Mouse (Mus musculus) forebrain, embryonic 15.5 days (tissue): ENCODE results near the gene Myom1. TPM values are rescaled to one million over a fixed set of nuclear protein-coding genes. Genes with fewer than 3 reads are reported as not detected.

Source experiments
- ATAC-seq: fragments of 200-750 bp; cut with Nextera tagmentation; replicated peaks from 2 replicates; pipeline ENCODE4 v1.8.0; 2017; ENCODE audit warnings: mild to moderate bottlenecking, moderate TSS enrichment, moderate library complexity
- H3K27ac ChIP-seq: fragments of 300-500 bp; sonication (generic); replicated peaks from 2 replicates; pipeline ENCODE4 v1.5.1; 2015; ENCODE audit warnings: mild to moderate bottlenecking, inconsistent platforms
- H3K27me3 ChIP-seq: fragments of 300-500 bp; sonication (generic); 2 replicates; pipeline ENCODE4 v1.6.1; 2015; ENCODE audit warnings: inconsistent platforms
- H3K36me3 ChIP-seq: fragments of 300-500 bp; sonication (generic); 2 replicates; pipeline ENCODE4 v1.6.1; 2015; ENCODE audit warnings: mild to moderate bottlenecking, inconsistent platforms
- H3K4me1 ChIP-seq: fragments of 300-500 bp; sonication (generic); 2 replicates; pipeline ENCODE4 v1.6.1; 2015; ENCODE audit warnings: inconsistent platforms
- H3K4me2 ChIP-seq: fragments of 300-500 bp; sonication (generic); replicated peaks from 2 replicates; pipeline ENCODE4 v1.6.1; 2015; ENCODE audit warnings: mild to moderate bottlenecking, inconsistent platforms
- H3K4me3 ChIP-seq: fragments of 300-500 bp; sonication (generic); 2 replicates; pipeline ENCODE4 v1.5.1; 2015; ENCODE audit warnings: mild to moderate bottlenecking, inconsistent platforms
- H3K9ac ChIP-seq: fragments of 300-500 bp; sonication (generic); replicated peaks from 2 replicates; pipeline ENCODE4 v1.6.1; 2015; ENCODE audit warnings: mild to moderate bottlenecking, inconsistent platforms
- H3K9me3 ChIP-seq: fragments of 300-500 bp; sonication (generic); 2 replicates; pipeline ENCODE4 v1.6.1; 2016; ENCODE audit warnings: inconsistent platforms
- WGBS: fragments of 180-500 bp; shearing (Covaris S2); methylation state at CpG from one replicate; pipeline ENCODE4 v1.1.7; 2015; ENCODE audit warnings: mixed read lengths; 5-methylcytosine and 5-hydroxymethylcytosine counted together
- polyA plus RNA-seq: library from polyadenylated mRNA; unstranded; fragments of >200 nt; fragmentation: Nextera tagmentation; extraction: Ambion mirVana; gene quantifications from 2 replicates; pipeline ENCODE4 v1.2.1, GENCODE M21; 2015

Gene Myom1
- polyA plus RNA-seq, 1 experiment from 2014 or later: 1.7 TPM

DNA sequence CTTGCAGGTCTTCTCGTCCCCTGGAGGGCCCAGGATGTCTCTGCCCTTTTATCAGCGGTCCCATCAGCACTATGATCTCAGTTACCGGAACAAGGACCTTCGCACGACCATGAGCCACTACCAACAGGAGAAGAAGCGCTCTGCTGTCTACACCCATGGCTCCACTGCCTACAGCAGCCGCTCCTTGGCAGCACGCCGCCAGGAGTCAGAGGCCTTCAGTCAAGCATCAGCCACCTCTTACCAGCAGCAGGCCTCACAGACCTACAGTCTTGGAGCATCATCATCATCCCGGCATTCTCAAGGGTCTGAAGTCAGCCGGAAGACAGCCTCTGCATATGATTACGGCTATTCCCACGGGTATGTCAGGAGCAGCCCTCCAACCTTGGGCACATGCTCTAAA is 20.4 kb downstream of the Myom1 start:
- WGBS: 88% methylated on average over 13 of the region's 13 CpGs
- H3K27me3 ChIP-seq: no peaks in the 10 kb centered on the region
- H3K4me1 ChIP-seq: no peaks in the 10 kb centered on the region
- H3K9me3 ChIP-seq: no peaks in the 10 kb centered on the region
- H3K4me3 ChIP-seq: no peak overlapping the region
- H3K27ac ChIP-seq: no peak overlapping the region
- no peak overlapping the region for H3K9ac ChIP-seq
- no peaks in the 10 kb centered on the region for H3K36me3 ChIP-seq
- no peak overlapping the region for H3K4me2 ChIP-seq
- no peak for ATAC-seq

GRCm38 (mm10) chr17:71024071-71024470 is 21.6 kb downstream of the Myom1 start:
- Histone ChIP-seq H3K27ac (no peak overlapping the region), H3K9ac (no peak overlapping the region), H3K27me3 (no peaks in the 10 kb centered on the region), H3K4me2 (no peak overlapping the region), H3K4me3 (no peak overlapping the region), H3K9me3 (no peaks in the 10 kb centered on the region), H3K36me3 (no peaks in the 10 kb centered on the region), H3K4me1 (no peaks in the 10 kb centered on the region)
- no peak for ATAC-seq
- WGBS: 96% methylated on average over 10 of the region's 10 CpGs

GRCm38 (mm10) chr17:71025922-71026321 is 23.5 kb downstream of the Myom1 start:
- H3K9ac ChIP-seq: no peak overlapping the region
- no peaks in the 10 kb centered on the region for H3K27me3 ChIP-seq
- no peak overlapping the region for H3K27ac ChIP-seq
- H3K9me3 ChIP-seq: no peaks in the 10 kb centered on the region
- H3K4me1 ChIP-seq: no peaks in the 10 kb centered on the region
- H3K4me2 ChIP-seq: no peak overlapping the region
- H3K36me3 ChIP-seq: no peaks in the 10 kb centered on the region
- ATAC-seq: no peak
- 75% methylated on average over 8 of the region's 8 CpGs for WGBS
- H3K4me3 ChIP-seq: no peak overlapping the region

DNA sequence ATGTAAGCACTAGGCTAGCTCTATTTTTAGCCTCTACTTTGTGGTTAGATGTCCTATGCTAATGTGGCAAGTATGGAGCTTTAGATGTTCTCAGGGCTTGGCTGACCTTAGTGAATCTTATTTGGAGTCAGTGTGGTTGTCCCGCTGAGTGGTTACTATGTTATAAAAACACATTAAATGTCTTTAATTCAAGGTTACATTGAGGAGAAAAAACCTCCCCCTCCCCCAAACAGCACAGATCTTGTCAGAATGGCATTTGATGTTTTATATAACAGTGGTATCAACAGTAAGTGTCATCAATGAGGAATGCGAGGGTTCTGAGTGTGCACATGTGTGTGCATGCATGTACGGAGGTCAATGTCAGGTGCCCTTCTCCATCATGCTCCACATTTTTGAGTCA is 24.8 kb downstream of the Myom1 start:
- Histone ChIP-seq H3K9me3 (no peaks in the 10 kb centered on the region), H3K9ac (no peak overlapping the region), H3K27ac (no peak overlapping the region), H3K4me1 (no peaks in the 10 kb centered on the region), H3K4me2 (no peak overlapping the region), H3K27me3 (no peaks in the 10 kb centered on the region), H3K4me3 (no peak overlapping the region), H3K36me3 (no peaks in the 10 kb centered on the region)
- ATAC-seq: no peak
- WGBS: 95% methylated on average over 3 of the region's 3 CpGs

DNA sequence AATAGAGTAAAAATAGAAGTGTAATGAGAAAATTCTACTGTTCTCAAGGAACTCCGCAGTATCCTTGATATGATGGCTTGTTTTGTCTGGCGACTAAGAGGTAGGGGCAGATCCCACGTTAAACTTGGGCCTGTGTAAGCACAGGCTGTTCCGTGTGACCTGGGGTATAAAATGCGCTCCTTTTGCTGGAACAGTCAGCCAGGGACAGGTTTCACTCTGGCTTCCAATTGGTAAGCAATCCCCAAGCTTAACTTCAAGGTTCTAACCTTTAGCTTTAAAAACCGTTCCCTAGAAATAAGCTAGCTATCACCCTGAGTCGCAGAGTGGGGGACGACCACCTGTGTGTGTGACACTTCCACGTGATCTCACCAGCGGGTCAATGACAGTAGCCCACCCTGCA is 30.3 kb downstream of the Myom1 start:
- Histone ChIP-seq H3K4me3 (no peak overlapping the region), H3K27ac (no peak overlapping the region), H3K4me1 (no peaks in the 10 kb centered on the region), H3K9ac (no peak overlapping the region), H3K36me3 (no peaks in the 10 kb centered on the region), H3K9me3 (no peaks in the 10 kb centered on the region), H3K27me3 (no peaks in the 10 kb centered on the region), H3K4me2 (no peak overlapping the region)
- WGBS: 86% methylated on average over 10 of the region's 10 CpGs
- ATAC-seq: no peak

- 74% methylated on average over 5 of the region's 5 CpGs for WGBS
- Histone ChIP-seq H3K27ac (no peak overlapping the region), H3K9me3 (no peaks in the 10 kb centered on the region), H3K27me3 (no peaks in the 10 kb centered on the region), H3K9ac (no peak overlapping the region), H3K4me3 (no peak overlapping the region), H3K36me3 (no peaks in the 10 kb centered on the region), H3K4me2 (no peak overlapping the region), H3K4me1 (peaks cover under 1% of the 10 kb centered on the region; the same call in 1 of the 2 replicates)
- no peak for ATAC-seq
Observed at GRCm38 (mm10) chr17:71034472-71034871, 32.0 kb downstream of the Myom1 start.

- peaks cover 8% of the 10 kb centered on the region for H3K4me1 ChIP-seq
- H3K9me3 ChIP-seq: no peaks in the 10 kb centered on the region
- no peak overlapping the region for H3K4me2 ChIP-seq
- no peak overlapping the region for H3K9ac ChIP-seq
- no peak overlapping the region for H3K4me3 ChIP-seq
- H3K36me3 ChIP-seq: no peaks in the 10 kb centered on the region
- ATAC-seq: no peak
- no peaks in the 10 kb centered on the region for H3K27me3 ChIP-seq
- WGBS: 89% methylated on average over 7 of the region's 7 CpGs
- no peak overlapping the region for H3K27ac ChIP-seq
Observed at GRCm38 (mm10) chr17:71037188-71037587, 34.8 kb downstream of the Myom1 start.

GRCm38 (mm10) chr17:71038812-71039211 is 36.4 kb downstream of the Myom1 start:
- Histone ChIP-seq H3K36me3 (no peaks in the 10 kb centered on the region), H3K4me1 (peaks cover 8% of the 10 kb centered on the region), H3K4me3 (no peak overlapping the region), H3K9me3 (no peaks in the 10 kb centered on the region), H3K27ac (no peak overlapping the region), H3K4me2 (no peak overlapping the region), H3K27me3 (no peaks in the 10 kb centered on the region), H3K9ac (no peak overlapping the region)
- no peak for ATAC-seq
- 88% methylated on average over 5 of the region's 5 CpGs for WGBS

DNA sequence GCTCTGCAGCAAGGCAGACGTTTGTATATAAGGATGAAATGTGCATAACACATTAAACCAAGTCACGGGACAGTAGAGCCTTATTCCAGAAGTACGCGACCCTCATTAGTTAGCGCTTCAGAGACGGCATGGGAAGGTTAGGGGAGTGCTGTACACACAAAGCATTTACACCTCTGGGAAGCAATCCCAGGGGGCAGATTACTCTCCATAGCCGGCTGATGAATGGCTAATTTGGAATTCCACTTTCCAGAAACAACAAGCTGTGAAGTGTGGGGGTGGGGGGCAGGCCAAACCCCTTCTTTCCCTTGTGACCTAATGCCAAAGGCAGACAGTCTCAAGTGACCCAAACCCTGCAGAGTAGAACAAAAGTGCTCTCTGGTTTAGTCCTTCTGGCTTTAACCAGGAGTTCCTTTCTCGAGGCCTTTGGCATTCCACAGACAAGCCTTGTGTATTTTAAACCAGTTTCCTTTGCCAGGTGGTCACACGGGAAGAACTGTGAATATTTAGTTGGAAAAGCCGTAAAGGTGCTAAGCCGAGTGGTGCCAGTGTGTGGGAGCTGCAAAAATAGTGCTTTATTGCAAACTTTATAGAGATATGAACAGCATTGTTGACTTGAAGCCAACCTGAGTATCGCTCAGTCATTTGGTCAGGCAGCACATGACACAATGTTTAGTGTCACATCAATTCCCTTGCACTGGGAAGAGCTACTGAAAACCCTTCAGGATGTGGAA is 37.6 kb downstream of the Myom1 start:
- Histone ChIP-seq H3K4me1 (peaks cover 8% of the 10 kb centered on the region), H3K9ac (no peak overlapping the region), H3K4me3 (no peak overlapping the region), H3K9me3 (no peaks in the 10 kb centered on the region), H3K4me2 (no peak overlapping the region), H3K27ac (no peak overlapping the region), H3K36me3 (no peaks in the 10 kb centered on the region), H3K27me3 (no peaks in the 10 kb centered on the region)
- 13% methylated on average over 12 of the region's 12 CpGs for WGBS
- ATAC-seq: peak; percentile 64

DNA sequence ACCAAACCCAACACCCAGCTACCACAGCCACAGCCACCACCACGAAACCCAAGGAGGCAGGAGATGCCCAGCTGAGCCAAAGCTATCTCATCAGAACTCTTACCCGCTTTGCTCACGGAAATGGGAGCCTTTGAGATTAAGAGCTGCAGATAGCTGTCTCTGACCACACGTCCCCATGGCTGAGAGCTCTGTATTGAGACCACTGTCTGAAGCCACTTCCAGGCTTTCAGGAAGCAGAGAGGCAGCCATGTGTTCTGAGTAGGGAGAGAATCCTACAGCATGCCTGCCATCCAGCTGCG is 38.1 kb downstream of the Myom1 start:
- no peak for ATAC-seq
- no peaks in the 10 kb centered on the region for H3K36me3 ChIP-seq
- no peaks in the 10 kb centered on the region for H3K9me3 ChIP-seq
- H3K4me2 ChIP-seq: no peak overlapping the region
- no peak overlapping the region for H3K4me3 ChIP-seq
- H3K9ac ChIP-seq: no peak overlapping the region
- H3K27ac ChIP-seq: no peak overlapping the region
- 75% methylated on average over 5 of the region's 5 CpGs for WGBS
- no peaks in the 10 kb centered on the region for H3K27me3 ChIP-seq
- peaks cover 8% of the 10 kb centered on the region for H3K4me1 ChIP-seq

DNA sequence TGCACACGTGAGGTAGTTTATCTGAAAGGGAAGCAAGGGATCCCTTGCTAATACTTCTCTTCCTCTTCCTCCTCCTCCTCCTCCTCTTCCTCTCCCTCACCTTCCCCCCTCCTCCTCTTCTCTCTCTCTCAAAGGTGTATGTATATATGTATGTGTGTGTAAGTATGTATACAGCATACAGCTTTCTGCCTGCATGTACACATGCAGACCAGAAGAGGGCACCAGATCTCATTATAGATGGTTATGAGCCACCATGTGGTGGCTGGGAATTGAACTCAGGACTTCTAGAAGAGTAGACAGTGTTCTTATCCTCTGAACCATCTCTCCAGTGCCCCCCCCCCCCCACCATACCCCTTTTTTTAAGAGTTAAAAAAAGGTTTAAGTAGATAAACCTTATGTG is 40.2 kb downstream of the Myom1 start:
- Histone ChIP-seq H3K36me3 (no peaks in the 10 kb centered on the region), H3K9ac (no peak overlapping the region), H3K27ac (no peak overlapping the region), H3K4me1 (peaks cover 8% of the 10 kb centered on the region), H3K4me3 (no peak overlapping the region), H3K9me3 (no peaks in the 10 kb centered on the region), H3K27me3 (no peaks in the 10 kb centered on the region), H3K4me2 (no peak overlapping the region)
- ATAC-seq: no peak
- 94% methylated on average over 1 of the region's 1 CpGs for WGBS

DNA sequence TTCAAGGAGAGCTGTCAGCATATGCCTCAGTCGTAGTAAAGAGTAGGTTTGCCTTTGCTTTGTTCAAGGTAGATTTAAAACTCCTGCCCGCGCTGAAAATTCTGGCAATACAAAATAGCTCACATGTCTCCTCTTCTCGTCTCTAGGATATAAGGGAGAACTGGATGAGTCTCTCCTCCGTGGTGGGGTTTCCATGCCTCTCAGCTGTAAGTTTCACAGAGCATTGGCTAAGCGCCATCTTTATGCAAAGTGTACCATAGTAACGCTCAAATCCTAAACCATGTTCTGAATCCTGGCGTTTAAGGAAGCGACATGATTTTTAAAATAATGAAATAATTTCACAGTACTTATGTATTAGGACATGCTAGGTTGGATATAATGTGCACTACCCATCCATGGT is 43.2 kb downstream of the Myom1 start:
- Histone ChIP-seq H3K4me2 (no peak overlapping the region), H3K4me3 (no peak overlapping the region), H3K27me3 (no peaks in the 10 kb centered on the region), H3K27ac (no peak overlapping the region), H3K36me3 (no peaks in the 10 kb centered on the region), H3K9me3 (no peaks in the 10 kb centered on the region), H3K9ac (no peak overlapping the region), H3K4me1 (no peaks in the 10 kb centered on the region)
- ATAC-seq: no peak
- WGBS: 84% methylated on average over 9 of the region's 9 CpGs

DNA sequence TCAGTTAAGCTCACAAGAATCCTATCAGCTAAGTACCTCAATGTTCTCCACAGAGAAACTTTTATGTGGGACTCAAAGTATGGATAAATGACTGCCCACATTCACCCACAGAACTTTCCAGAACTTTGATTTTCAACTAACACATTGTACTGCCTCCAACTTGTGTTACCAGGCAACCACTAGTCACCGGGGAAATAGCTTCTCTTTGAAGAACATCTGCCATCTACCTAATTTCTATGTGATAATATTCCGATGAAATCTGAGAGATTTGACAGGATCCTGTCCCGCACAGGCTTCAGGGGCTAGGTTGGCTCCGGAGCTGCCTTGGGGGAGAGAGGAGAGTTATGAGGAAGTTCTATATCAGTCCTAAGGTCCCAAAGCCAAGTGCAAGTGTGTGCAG is 44.4 kb downstream of the Myom1 start:
- Histone ChIP-seq H3K4me1 (no peaks in the 10 kb centered on the region), H3K27me3 (no peaks in the 10 kb centered on the region), H3K4me2 (no peak overlapping the region), H3K9me3 (no peaks in the 10 kb centered on the region), H3K9ac (no peak overlapping the region), H3K36me3 (no peaks in the 10 kb centered on the region), H3K27ac (no peak overlapping the region), H3K4me3 (no peak overlapping the region)
- 91% methylated on average over 4 of the region's 4 CpGs for WGBS
- ATAC-seq: no peak
